Mouse (Mus musculus) small intestine, adult 2 months (tissue): ENCODE data around the gene Bhlha15.

ENCODE experiments used
- CTCF ChIP-seq: fragments of 200-500 bp; IDR thresholded peaks from 2 replicates; pipeline ENCODE4 v1.5.1; 2012; ENCODE audit warnings: low read depth, mild to moderate bottlenecking, control low read depth, inconsistent platforms, low read length, moderate library complexity, mixed read lengths; ENCODE audit not compliant: insufficient replicate concordance, insufficient read length; ENCODE audit errors: extremely low read depth
- POLR2A ChIP-seq: fragments of 200-500 bp; IDR thresholded peaks from 2 replicates; pipeline ENCODE4 v1.6.1; 2012; ENCODE audit warnings: low read depth, mild to moderate bottlenecking, control low read depth, inconsistent platforms, low read length, moderate library complexity

- TF ChIP-seq CTCF: no peak
- no peak for TF ChIP-seq POLR2A
Measured at GRCm38 (mm10) chr5:144162813-144163517, 27.1 kb upstream of the Bhlha15 start.
